Mouse (Mus musculus): Measurements from ENCODE around the gene Fbxo21. TPM values are rescaled to one million over a fixed set of nuclear protein-coding genes. Genes with fewer than 3 reads are reported as not detected.

The Fbxo21 gene
- polyA plus RNA-seq, 1 experiment, result 5.8 TPM

DNA sequence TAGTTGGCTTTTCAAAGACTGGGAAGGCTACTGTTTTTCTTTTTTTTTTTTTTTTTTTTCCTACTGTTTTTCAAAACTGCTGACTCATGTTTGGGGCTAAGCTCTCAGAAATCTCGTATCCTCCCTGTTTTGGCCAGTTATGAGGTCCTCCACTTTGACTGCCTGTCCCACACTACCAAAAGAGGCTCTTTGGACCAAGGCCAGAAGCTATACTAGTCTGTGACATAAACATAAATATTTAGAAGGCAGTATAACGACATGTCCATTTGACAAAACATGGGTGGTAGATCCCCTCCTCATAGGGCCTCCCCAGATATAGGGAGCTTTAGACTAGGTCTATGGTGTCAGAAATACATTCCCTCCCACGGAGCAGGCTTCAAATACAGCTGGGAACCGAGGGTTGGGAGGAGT, 8.9 kb upstream of the Fbxo21 start:
- 40% methylated on average over 4 of the region's 4 CpGs for WGBS
- Histone ChIP-seq H3K4me1 (ENCODE audit: control insufficient read depth, insufficient read depth, low read length) (no peaks in the 10 kb centered on the region), H3K27ac (ENCODE audit: control insufficient read depth, insufficient read depth, low read depth, low read length, poor library complexity) (no peak overlapping the region), H3K4me3 (replicated peaks; ENCODE audit: control insufficient read depth, low read depth, low read length) (no peak overlapping the region)
- TF ChIP-seq POLR2A (IDR thresholded peaks at IDR 0.05; ENCODE audit: borderline replicate concordance, control insufficient read depth, low read depth, low read length) (no peak), CTCF (IDR thresholded peaks at IDR 0.05; ENCODE audit: control insufficient read depth, insufficient read depth, low read length) (no peak)

DNA sequence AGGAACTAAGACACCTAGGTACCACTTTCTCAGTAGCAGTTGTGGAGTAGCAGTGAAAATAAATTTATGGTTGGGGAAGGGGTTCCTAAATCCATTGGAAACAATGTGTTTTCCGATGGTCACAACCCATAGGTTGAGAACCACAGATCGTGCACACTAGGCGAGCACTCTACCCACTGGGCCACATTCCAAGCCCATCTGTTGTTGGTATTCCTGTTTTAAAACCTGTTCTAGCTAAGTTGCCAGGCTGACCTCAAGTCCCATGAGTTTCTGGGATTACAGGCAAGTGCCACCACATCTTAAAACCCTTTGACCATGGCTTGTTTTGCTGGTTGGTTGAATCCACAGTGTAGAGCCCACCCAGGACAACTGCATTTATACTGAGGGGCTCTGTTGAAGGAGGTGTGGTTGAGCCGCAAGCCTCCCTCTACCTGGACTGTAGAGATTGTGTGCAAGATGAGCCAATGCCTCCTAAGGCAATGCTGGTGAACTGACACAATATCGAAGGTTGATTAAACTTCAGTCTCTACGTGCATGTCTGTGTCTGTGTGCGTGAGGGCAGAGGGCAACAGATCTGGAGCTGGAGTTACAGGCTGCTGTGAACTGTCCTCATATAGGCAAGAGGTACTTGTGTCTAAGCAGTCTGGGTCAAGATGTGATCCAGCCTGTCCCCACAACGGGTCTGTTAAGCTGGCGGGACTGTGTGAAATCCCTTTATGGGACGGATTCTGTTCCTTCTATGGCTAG, 6.7 kb upstream of the Fbxo21 start:
- H3K4me3 ChIP-seq (replicated peaks; ENCODE audit: control insufficient read depth, low read depth, low read length), result no peak overlapping the region
- no peaks in the 10 kb centered on the region for H3K4me1 ChIP-seq (ENCODE audit: control insufficient read depth, insufficient read depth, low read length)
- WGBS, result 79% methylated on average over 10 of the region's 10 CpGs
- H3K27ac ChIP-seq (ENCODE audit: control insufficient read depth, insufficient read depth, low read depth, low read length, poor library complexity), result no peak overlapping the region
- TF ChIP-seq POLR2A (IDR thresholded peaks at IDR 0.05; ENCODE audit: borderline replicate concordance, control insufficient read depth, low read depth, low read length) (no peak), CTCF (IDR thresholded peaks at IDR 0.05; ENCODE audit: control insufficient read depth, insufficient read depth, low read length) (no peak)

DNA sequence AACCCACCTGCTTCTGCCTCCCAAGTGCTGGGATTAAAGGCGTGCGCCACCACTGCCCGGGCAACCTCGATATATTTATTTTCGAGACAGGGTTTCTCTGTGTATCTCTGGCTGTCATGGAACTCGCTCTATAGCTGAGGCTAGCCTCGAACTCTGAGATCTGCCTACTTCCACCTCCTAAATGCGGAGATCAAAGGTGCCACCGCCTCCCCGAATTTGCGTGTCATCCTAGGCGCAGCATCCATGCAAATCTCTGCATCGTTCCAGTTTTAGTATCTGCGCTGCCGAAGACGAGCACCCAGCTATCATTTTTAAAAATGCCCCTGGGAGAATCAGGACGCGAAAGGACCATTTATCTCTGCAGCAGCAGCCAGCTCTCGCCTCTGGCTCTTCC, 270 bp upstream of the Fbxo21 start:
- Histone ChIP-seq H3K27ac (ENCODE audit: control insufficient read depth, insufficient read depth, low read depth, low read length, poor library complexity) (no peak overlapping the region), H3K4me3 (replicated peaks; ENCODE audit: control insufficient read depth, low read depth, low read length) (peak overlapping the region; percentile 73), H3K4me1 (ENCODE audit: control insufficient read depth, insufficient read depth, low read length) (peaks cover 2% of the 10 kb centered on the region; the same call in 1 of the 2 replicates)
- TF ChIP-seq CTCF (IDR thresholded peaks at IDR 0.05; ENCODE audit: control insufficient read depth, insufficient read depth, low read length) (no peak), POLR2A (IDR thresholded peaks at IDR 0.05; ENCODE audit: borderline replicate concordance, control insufficient read depth, low read depth, low read length) (no peak)
- whole genome bisulfite sequencing, result 27% methylated on average over 19 of the region's 19 CpGs

DNA sequence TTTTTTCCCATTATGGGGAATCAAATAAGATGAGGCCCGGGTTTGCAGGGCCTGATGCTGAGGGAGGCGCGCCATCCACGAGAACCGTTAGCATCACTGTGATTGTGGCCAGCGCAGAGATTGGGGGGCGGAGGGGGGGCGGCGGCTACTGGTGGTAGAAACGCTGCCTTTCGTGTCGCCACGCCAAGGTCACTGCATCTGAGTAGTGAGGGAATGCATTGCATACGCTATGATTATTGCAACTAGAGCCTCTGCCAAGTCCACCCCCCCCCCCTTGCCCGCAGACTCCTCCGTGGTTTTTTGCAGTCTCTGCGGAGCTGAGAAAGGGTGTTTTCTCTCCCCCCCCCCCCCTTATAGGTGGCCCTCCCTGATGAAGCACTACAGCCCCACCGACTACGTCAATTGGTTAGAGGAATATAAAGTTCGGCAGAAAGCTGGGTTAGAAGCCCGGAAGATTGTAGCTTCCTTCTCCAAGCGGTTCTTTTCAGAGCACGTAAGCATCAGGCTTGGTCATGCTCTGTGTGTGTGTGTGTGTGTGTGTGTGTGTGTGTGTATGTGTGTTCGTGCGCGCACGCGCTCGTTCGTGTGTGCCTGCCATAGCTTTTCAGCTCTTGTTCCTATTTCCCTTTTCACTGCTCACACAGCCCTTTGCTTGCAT, 1.1 kb downstream of the Fbxo21 start:
- TF ChIP-seq POLR2A (IDR thresholded peaks at IDR 0.05; ENCODE audit: borderline replicate concordance, control insufficient read depth, low read depth, low read length) (no peak), CTCF (IDR thresholded peaks at IDR 0.05; ENCODE audit: control insufficient read depth, insufficient read depth, low read length) (no peak)
- 2% methylated on average over 30 of the region's 30 CpGs for WGBS
- Histone ChIP-seq H3K4me3 (replicated peaks; ENCODE audit: control insufficient read depth, low read depth, low read length) (peak overlapping the region; percentile 72), H3K27ac (ENCODE audit: control insufficient read depth, insufficient read depth, low read depth, low read length, poor library complexity) (no peak overlapping the region), H3K4me1 (ENCODE audit: control insufficient read depth, insufficient read depth, low read length) (peaks cover 2% of the 10 kb centered on the region; the same call in 1 of the 2 replicates)

DNA sequence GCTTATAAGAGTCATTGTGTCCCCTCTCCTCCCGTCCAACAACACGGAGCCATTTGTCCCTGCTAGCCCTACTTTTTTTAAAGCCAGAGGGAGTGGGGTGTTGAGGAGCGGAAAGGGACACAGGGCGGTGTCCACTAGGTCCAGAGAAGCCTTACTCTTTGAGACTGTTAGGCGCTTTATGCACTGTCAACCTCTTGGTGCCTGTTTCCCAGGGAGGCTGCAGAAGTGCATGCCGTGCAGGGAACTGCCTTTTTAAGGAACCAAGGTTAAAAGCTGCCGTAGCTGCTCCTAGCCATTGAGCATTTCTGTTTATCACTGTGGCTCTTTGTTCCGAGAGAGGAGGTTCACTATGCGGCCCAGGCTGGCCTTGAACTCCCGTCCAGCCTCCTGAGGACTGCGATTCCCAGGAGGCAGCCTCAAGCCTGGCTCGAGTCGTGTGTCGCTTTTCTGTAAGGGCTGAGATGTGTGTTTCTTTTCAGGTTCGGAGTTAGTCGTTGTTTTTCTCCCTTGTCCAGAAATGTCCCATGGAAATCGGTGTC, 1.7 kb downstream of the Fbxo21 start:
- Histone ChIP-seq H3K4me3 (replicated peaks; ENCODE audit: control insufficient read depth, low read depth, low read length) (no peak overlapping the region), H3K27ac (ENCODE audit: control insufficient read depth, insufficient read depth, low read depth, low read length, poor library complexity) (no peak overlapping the region), H3K4me1 (ENCODE audit: control insufficient read depth, insufficient read depth, low read length) (peaks cover 2% of the 10 kb centered on the region; the same call in 1 of the 2 replicates)
- WGBS, result 71% methylated on average over 17 of the region's 17 CpGs
- TF ChIP-seq POLR2A (IDR thresholded peaks at IDR 0.05; ENCODE audit: borderline replicate concordance, control insufficient read depth, low read depth, low read length), result no peak
- TF ChIP-seq CTCF (IDR thresholded peaks at IDR 0.05; ENCODE audit: control insufficient read depth, insufficient read depth, low read length), result no peak

GRCm38 (mm10) chr5:117979082-117979481, 2.6 kb downstream of the Fbxo21 start:
- peaks cover 2% of the 10 kb centered on the region; the same call in 1 of the 2 replicates for H3K4me1 ChIP-seq (ENCODE audit: control insufficient read depth, insufficient read depth, low read length)
- no peak overlapping the region for H3K4me3 ChIP-seq (replicated peaks; ENCODE audit: control insufficient read depth, low read depth, low read length)
- H3K27ac ChIP-seq (ENCODE audit: control insufficient read depth, insufficient read depth, low read depth, low read length, poor library complexity), result no peak overlapping the region
- no peak for TF ChIP-seq POLR2A (IDR thresholded peaks at IDR 0.05; ENCODE audit: borderline replicate concordance, control insufficient read depth, low read depth, low read length)
- TF ChIP-seq CTCF (IDR thresholded peaks at IDR 0.05; ENCODE audit: control insufficient read depth, insufficient read depth, low read length), result no peak
- WGBS, result 87% methylated on average over 5 of the region's 5 CpGs

GRCm38 (mm10) chr5:117980921-117981320, 4.4 kb downstream of the Fbxo21 start:
- 84% methylated on average over 8 of the region's 8 CpGs for WGBS
- Histone ChIP-seq H3K27ac (ENCODE audit: control insufficient read depth, insufficient read depth, low read depth, low read length, poor library complexity) (no peak overlapping the region), H3K4me1 (ENCODE audit: control insufficient read depth, insufficient read depth, low read length) (peaks cover 2% of the 10 kb centered on the region; the same call in 1 of the 2 replicates), H3K4me3 (replicated peaks; ENCODE audit: control insufficient read depth, low read depth, low read length) (no peak overlapping the region)
- TF ChIP-seq CTCF (IDR thresholded peaks at IDR 0.05; ENCODE audit: control insufficient read depth, insufficient read depth, low read length) (no peak), POLR2A (IDR thresholded peaks at IDR 0.05; ENCODE audit: borderline replicate concordance, control insufficient read depth, low read depth, low read length) (no peak)

GRCm38 (mm10) chr5:117981943-117982342, 5.4 kb downstream of the Fbxo21 start:
- WGBS, result 82% methylated on average over 5 of the region's 5 CpGs
- TF ChIP-seq POLR2A (IDR thresholded peaks at IDR 0.05; ENCODE audit: borderline replicate concordance, control insufficient read depth, low read depth, low read length) (no peak), CTCF (IDR thresholded peaks at IDR 0.05; ENCODE audit: control insufficient read depth, insufficient read depth, low read length) (no peak)
- Histone ChIP-seq H3K4me3 (replicated peaks; ENCODE audit: control insufficient read depth, low read depth, low read length) (no peak overlapping the region), H3K4me1 (ENCODE audit: control insufficient read depth, insufficient read depth, low read length) (peaks cover 2% of the 10 kb centered on the region; the same call in 1 of the 2 replicates), H3K27ac (ENCODE audit: control insufficient read depth, insufficient read depth, low read depth, low read length, poor library complexity) (no peak overlapping the region)
